Mouse (Mus musculus): Measurements from ENCODE around the gene Ebf1. TPM values are rescaled to one million over a fixed set of nuclear protein-coding genes. Genes with fewer than 3 reads are reported as not detected.

Gene Ebf1
- polyA plus RNA-seq, 1 experiment: 188 TPM

GRCm38 (mm10) chr11:44717636-44718035, 100.5 kb downstream of the Ebf1 start:
- Histone ChIP-seq H3K4me1 (ENCODE audit: control insufficient read depth, insufficient read depth, low read length) (no peaks in the 10 kb centered on the region), H3K4me3 (replicated peaks; ENCODE audit: control insufficient read depth, low read depth, low read length) (no peak overlapping the region), H3K27ac (ENCODE audit: control insufficient read depth, insufficient read depth, low read depth, low read length, poor library complexity) (no peak overlapping the region)
- TF ChIP-seq CTCF (IDR thresholded peaks at IDR 0.05; ENCODE audit: control insufficient read depth, insufficient read depth, low read length): no peak
- WGBS: 83% methylated on average over 7 of the region's 7 CpGs

GRCm38 (mm10) chr11:44721976-44722375, 104.9 kb downstream of the Ebf1 start:
- 83% methylated on average over 4 of the region's 4 CpGs for WGBS
- Histone ChIP-seq H3K4me1 (ENCODE audit: control insufficient read depth, insufficient read depth, low read length) (no peaks in the 10 kb centered on the region), H3K4me3 (replicated peaks; ENCODE audit: control insufficient read depth, low read depth, low read length) (no peak overlapping the region), H3K27ac (ENCODE audit: control insufficient read depth, insufficient read depth, low read depth, low read length, poor library complexity) (no peak overlapping the region)
- TF ChIP-seq CTCF (IDR thresholded peaks at IDR 0.05; ENCODE audit: control insufficient read depth, insufficient read depth, low read length): no peak
- TF ChIP-seq POLR2A (IDR thresholded peaks at IDR 0.05; ENCODE audit: borderline replicate concordance, control insufficient read depth, low read depth, low read length): no peak

- Histone ChIP-seq H3K4me3 (replicated peaks; ENCODE audit: control insufficient read depth, low read depth, low read length) (no peak overlapping the region), H3K27ac (ENCODE audit: control insufficient read depth, insufficient read depth, low read depth, low read length, poor library complexity) (no peak overlapping the region), H3K4me1 (ENCODE audit: control insufficient read depth, insufficient read depth, low read length) (no peaks in the 10 kb centered on the region)
- TF ChIP-seq POLR2A (IDR thresholded peaks at IDR 0.05; ENCODE audit: borderline replicate concordance, control insufficient read depth, low read depth, low read length) (no peak), CTCF (IDR thresholded peaks at IDR 0.05; ENCODE audit: control insufficient read depth, insufficient read depth, low read length) (no peak)
- 78% methylated on average over 6 of the region's 6 CpGs for whole genome bisulfite sequencing
Measured at GRCm38 (mm10) chr11:44723950-44724502, 106.9 kb downstream of the Ebf1 start.

GRCm38 (mm10) chr11:44725732-44726131, 108.6 kb downstream of the Ebf1 start:
- H3K4me1 ChIP-seq (ENCODE audit: control insufficient read depth, insufficient read depth, low read length): no peaks in the 10 kb centered on the region
- 62% methylated on average over 5 of the region's 5 CpGs for WGBS

GRCm38 (mm10) chr11:44727376-44727775, 110.3 kb downstream of the Ebf1 start:
- no peak overlapping the region for H3K4me3 ChIP-seq (replicated peaks; ENCODE audit: control insufficient read depth, low read depth, low read length)
- WGBS: 68% methylated on average over 3 of the region's 3 CpGs
- H3K27ac ChIP-seq (ENCODE audit: control insufficient read depth, insufficient read depth, low read depth, low read length, poor library complexity): no peak overlapping the region
- no peak for TF ChIP-seq POLR2A (IDR thresholded peaks at IDR 0.05; ENCODE audit: borderline replicate concordance, control insufficient read depth, low read depth, low read length)
- no peak for TF ChIP-seq CTCF (IDR thresholded peaks at IDR 0.05; ENCODE audit: control insufficient read depth, insufficient read depth, low read length)
- H3K4me1 ChIP-seq (ENCODE audit: control insufficient read depth, insufficient read depth, low read length): no peaks in the 10 kb centered on the region

More at GRCm38 (mm10) chr11:44725732-44726131, 108.6 kb downstream of the Ebf1 start:
- H3K4me3 ChIP-seq (replicated peaks; ENCODE audit: control insufficient read depth, low read depth, low read length): no peak overlapping the region
- TF ChIP-seq POLR2A (IDR thresholded peaks at IDR 0.05; ENCODE audit: borderline replicate concordance, control insufficient read depth, low read depth, low read length): no peak
- no peak overlapping the region for H3K27ac ChIP-seq (ENCODE audit: control insufficient read depth, insufficient read depth, low read depth, low read length, poor library complexity)

- 70% methylated on average over 2 of the region's 2 CpGs for WGBS
- Histone ChIP-seq H3K4me1 (ENCODE audit: control insufficient read depth, insufficient read depth, low read length) (no peaks in the 10 kb centered on the region), H3K27ac (ENCODE audit: control insufficient read depth, insufficient read depth, low read depth, low read length, poor library complexity) (no peak overlapping the region), H3K4me3 (replicated peaks; ENCODE audit: control insufficient read depth, low read depth, low read length) (no peak overlapping the region)
- no peak for TF ChIP-seq CTCF (IDR thresholded peaks at IDR 0.05; ENCODE audit: control insufficient read depth, insufficient read depth, low read length)
- no peak for TF ChIP-seq POLR2A (IDR thresholded peaks at IDR 0.05; ENCODE audit: borderline replicate concordance, control insufficient read depth, low read depth, low read length)
Measured at GRCm38 (mm10) chr11:44727821-44728220, 110.7 kb downstream of the Ebf1 start.

- WGBS: 71% methylated on average over 2 of the region's 2 CpGs
- Histone ChIP-seq H3K27ac (ENCODE audit: control insufficient read depth, insufficient read depth, low read depth, low read length, poor library complexity) (no peak overlapping the region), H3K4me1 (ENCODE audit: control insufficient read depth, insufficient read depth, low read length) (no peaks in the 10 kb centered on the region), H3K4me3 (replicated peaks; ENCODE audit: control insufficient read depth, low read depth, low read length) (no peak overlapping the region)
- TF ChIP-seq CTCF (IDR thresholded peaks at IDR 0.05; ENCODE audit: control insufficient read depth, insufficient read depth, low read length) (no peak), POLR2A (IDR thresholded peaks at IDR 0.05; ENCODE audit: borderline replicate concordance, control insufficient read depth, low read depth, low read length) (no peak)
Measured at GRCm38 (mm10) chr11:44728271-44728670, 111.2 kb downstream of the Ebf1 start.

- no peak for TF ChIP-seq CTCF (IDR thresholded peaks at IDR 0.05; ENCODE audit: control insufficient read depth, insufficient read depth, low read length)
- no peak for TF ChIP-seq POLR2A (IDR thresholded peaks at IDR 0.05; ENCODE audit: borderline replicate concordance, control insufficient read depth, low read depth, low read length)
- no peak overlapping the region for H3K27ac ChIP-seq (ENCODE audit: control insufficient read depth, insufficient read depth, low read depth, low read length, poor library complexity)
- no peaks in the 10 kb centered on the region for H3K4me1 ChIP-seq (ENCODE audit: control insufficient read depth, insufficient read depth, low read length)
- WGBS: 72% methylated on average over 4 of the region's 4 CpGs
- no peak overlapping the region for H3K4me3 ChIP-seq (replicated peaks; ENCODE audit: control insufficient read depth, low read depth, low read length)
Measured at GRCm38 (mm10) chr11:44729931-44730330, 112.8 kb downstream of the Ebf1 start.

- Histone ChIP-seq H3K27ac (ENCODE audit: control insufficient read depth, insufficient read depth, low read depth, low read length, poor library complexity) (no peak overlapping the region), H3K4me1 (ENCODE audit: control insufficient read depth, insufficient read depth, low read length) (no peaks in the 10 kb centered on the region), H3K4me3 (replicated peaks; ENCODE audit: control insufficient read depth, low read depth, low read length) (no peak overlapping the region)
- WGBS: 61% methylated on average over 2 of the region's 2 CpGs
- TF ChIP-seq POLR2A (IDR thresholded peaks at IDR 0.05; ENCODE audit: borderline replicate concordance, control insufficient read depth, low read depth, low read length) (no peak), CTCF (IDR thresholded peaks at IDR 0.05; ENCODE audit: control insufficient read depth, insufficient read depth, low read length) (no peak)
Measured at GRCm38 (mm10) chr11:44731763-44732162, 114.6 kb downstream of the Ebf1 start.

All from bone marrow, adult 2 months (tissue).